Mouse (Mus musculus) ES-E14 (cell line): ENCODE results near the gene Plcl1. TPM values are rescaled to one million over a fixed set of nuclear protein-coding genes. Genes with fewer than 3 reads are reported as not detected.

ENCODE experiments used
- DNase-seq: peaks from one replicate; pipeline ENCODE4 v3.0.0-alpha.2; 2013; ENCODE audit warnings: low read depth, low spot score
- H3K27ac ChIP-seq: 2 replicates; pipeline ENCODE4 v1.5.1; 2012; ENCODE audit warnings: low read depth, mild to moderate bottlenecking, low read length, moderate library complexity, mixed read lengths; ENCODE audit not compliant: poor library complexity, insufficient read depth, severe bottlenecking
- H3K36me3 ChIP-seq: 2 replicates; pipeline ENCODE4 v1.6.1; 2012; ENCODE audit warnings: mild to moderate bottlenecking, low read length, moderate library complexity, mixed read lengths; ENCODE audit not compliant: control insufficient read depth, poor library complexity, insufficient read depth, severe bottlenecking
- H3K4me1 ChIP-seq, 2 experiments: fragments of 150-350 bp in 1 of 2; sonication (generic) in 1 of 2; 2 replicates each; pipeline ENCODE4 v1.6.1; 2012; ENCODE audit warnings: low read length in 2 of 2, mild to moderate bottlenecking in 1 of 2, mixed read lengths in 1 of 2; ENCODE audit not compliant: control insufficient read depth in 2 of 2, insufficient read depth in 2 of 2, poor library complexity in 1 of 2
- H3K4me3 ChIP-seq, 2 experiments: fragments of 150-350 bp in 1 of 2; sonication (generic) in 1 of 2; 2 replicates each; pipeline ENCODE4 v1.5.1; 2012; ENCODE audit warnings: low read length in 2 of 2, low read depth in 1 of 2, mild to moderate bottlenecking in 1 of 2, mixed read lengths in 1 of 2; ENCODE audit not compliant: insufficient read depth in 1 of 2, poor library complexity in 1 of 2, severe bottlenecking in 1 of 2
- H3K9ac ChIP-seq: 2 replicates; pipeline ENCODE4 v1.6.1; 2012; ENCODE audit warnings: low read depth, mild to moderate bottlenecking, low read length, mixed read lengths; ENCODE audit not compliant: poor library complexity, insufficient read depth, severe bottlenecking
- H3K9me3 ChIP-seq: fragments of 150-350 bp; sonication (generic); 2 replicates; pipeline ENCODE4 v1.6.1; 2012; ENCODE audit warnings: low read depth, mild to moderate bottlenecking, low read length; ENCODE audit not compliant: control insufficient read depth, insufficient read depth
- CHD2 ChIP-seq: IDR thresholded peaks from 2 replicates; pipeline ENCODE4 v1.6.1; 2014; ENCODE audit warnings: mild to moderate bottlenecking, low read depth, low read length, inconsistent platforms
- HCFC1 ChIP-seq: IDR thresholded peaks from 2 replicates; pipeline ENCODE4 v1.6.1; 2012; ENCODE audit warnings: low read length, inconsistent platforms, borderline replicate concordance; ENCODE audit not compliant: insufficient read depth
- MAFK ChIP-seq: IDR thresholded peaks from 2 replicates; pipeline ENCODE4 v1.6.1; 2014; ENCODE audit warnings: mild to moderate bottlenecking, low read depth, low read length, inconsistent platforms; ENCODE audit not compliant: insufficient read depth
- ZC3H11A ChIP-seq: IDR thresholded peaks from 2 replicates; pipeline ENCODE4 v1.6.1; 2012; ENCODE audit warnings: low read depth, mild to moderate bottlenecking, inconsistent platforms, low read length, borderline replicate concordance
- ZNF384 ChIP-seq: IDR thresholded peaks from 2 replicates; pipeline ENCODE4 v1.6.1; 2012; ENCODE audit warnings: low read depth, low read length, inconsistent platforms
- in situ Hi-C, 2 experiments: fragments of 600-800 bp; cut with MboI; formaldehyde crosslinking; loops; one replicate each; pipeline ENCODE4 v1.15.1; 2025; ENCODE audit warnings: low sequenced_read_pairs in 2 of 2, inconsistent platforms in 1 of 2; ENCODE audit not compliant: unreplicated experiment in 2 of 2
- total RNA-seq: library from RNA; depleted of rRNA; stranded (reverse); fragments of 300-350 nt; gene quantifications from 2 replicates; pipeline ENCODE4 v1.2.3, GENCODE M21; 2012; rRNA removed

Plcl1 gene
- total RNA-seq, result 0.05 and 0.49 TPM in 2 replicates

GRCm38 (mm10) chr1:55405272-55406022 is at the start of gene Plcl1:
Gene Plcl1 (plus strand): TSS chr1:55405921.
- no peaks in the 10 kb centered on the region for H3K36me3 ChIP-seq
- no peaks in the 10 kb centered on the region for H3K9me3 ChIP-seq
- no peak within 1 kb of the TSS for H3K9ac ChIP-seq
- H3K4me3 ChIP-seq, result peak within 1 kb of the TSS; percentile 55 to 65
- peak; percentile 84 for DNase-seq
- no peak for TF ChIP-seq HCFC1
- TF ChIP-seq MAFK, result no peak
- peak; percentile 61; the same call in 1 of the 2 replicates for TF ChIP-seq CHD2
- TF ChIP-seq ZC3H11A, result no peak
- TF ChIP-seq ZNF384, result no peak
- H3K4me1 ChIP-seq, result no peaks in the 10 kb centered on the region
- H3K27ac ChIP-seq, result no peak within 1 kb of the TSS
- in situ Hi-C loops, result loop anchor here (10.0 to 25.0 kb wide), 3 partner anchors 329 to 457 kb away; no protein-coding TSS in a partner anchor

- H3K4me1 ChIP-seq, result 0 out of 4 replicates have a peak, but pooled peaks cover 0 to 3% of the 10 kb centered on the region in 2 experiments
- H3K9me3 ChIP-seq, result no peaks in the 10 kb centered on the region
- H3K4me3 ChIP-seq, result peak overlapping the region; percentile 60 to 71; a peak in 3 of 4 replicates
- no peaks in the 10 kb centered on the region for H3K36me3 ChIP-seq
- 0 out of 2 replicates have a peak overlapping the region, but pooled peaks have one; percentile 23 for H3K9ac ChIP-seq
- no peak for TF ChIP-seq ZNF384
- TF ChIP-seq MAFK, result no peak
- no peak for TF ChIP-seq CHD2
- no peak for TF ChIP-seq ZC3H11A
- TF ChIP-seq HCFC1, result no peak
- DNase-seq, result no peak
- no peak overlapping the region for H3K27ac ChIP-seq
- in situ Hi-C loops, result no loop called here
These were observed 43.1 kb upstream of the Plcl1 start for GRCm38 (mm10) chr1:55362634-55363033.

DNA sequence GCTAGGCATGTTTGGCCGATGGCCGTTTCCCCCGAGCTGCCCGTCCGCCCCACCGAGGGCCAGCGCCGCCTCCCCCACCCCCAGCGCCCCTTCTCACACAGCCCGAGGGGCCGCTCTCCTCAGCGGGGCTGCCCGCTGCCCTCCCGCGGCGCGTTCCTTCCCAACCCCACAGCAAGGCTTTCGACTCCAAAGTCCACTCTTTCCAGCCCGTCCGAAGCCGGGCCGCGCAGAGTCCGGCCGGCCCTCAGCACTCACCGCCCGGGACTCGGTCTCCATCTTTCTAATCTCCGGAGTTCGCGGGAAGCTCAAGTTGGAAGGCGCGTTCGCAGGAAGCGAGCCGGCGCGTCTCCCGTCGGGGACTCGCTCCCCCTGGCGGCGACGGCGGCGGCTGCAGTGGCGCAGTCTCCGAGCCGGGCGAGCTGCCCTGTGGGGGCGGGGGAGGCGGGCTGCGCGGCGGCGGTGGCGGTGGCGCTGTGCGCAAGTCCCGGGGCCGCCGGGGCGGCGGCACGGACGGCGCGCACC is 42.6 kb upstream of the Plcl1 start, which contains the start of gene Boll:
Boll (minus strand) TSS at position 426 of the 522 bp plus-strand sequence.
- in situ Hi-C loops, result no loop called here
- TF ChIP-seq CHD2, result no peak
- no peak for TF ChIP-seq ZC3H11A
- TF ChIP-seq HCFC1, result no peak
- TF ChIP-seq MAFK, result no peak
- no peak for TF ChIP-seq ZNF384
- H3K9ac ChIP-seq, result peak within 1 kb of the TSS; percentile 36; the same call in 1 of the 2 replicates

GRCm38 (mm10) chr1:55363586-55363985 is 42.1 kb upstream of the Plcl1 start:
- TF ChIP-seq ZNF384 (no peak), MAFK (no peak), CHD2 (no peak), HCFC1 (no peak), ZC3H11A (no peak)
- DNase-seq, result no peak
- Histone ChIP-seq H3K4me3 (peak overlapping the region; percentile 71 to 75), H3K4me1 (0 out of 4 replicates have a peak, but pooled peaks cover 0 to 3% of the 10 kb centered on the region in 2 experiments), H3K36me3 (no peaks in the 10 kb centered on the region), H3K9me3 (no peaks in the 10 kb centered on the region), H3K27ac (no peak overlapping the region), H3K9ac (peak overlapping the region; percentile 36; the same call in 1 of the 2 replicates)
- in situ Hi-C loops, result no loop called here

More for the DNA sequence above, 42.6 kb upstream of the Plcl1 start, which contains the start of gene Boll:
- Histone ChIP-seq H3K4me1 (0 out of 4 replicates have a peak, but pooled peaks cover 0 to 3% of the 10 kb centered on the region in 2 experiments), H3K27ac (no peak within 1 kb of the TSS), H3K4me3 (peak within 1 kb of the TSS; percentile 71 to 75), H3K9me3 (no peaks in the 10 kb centered on the region), H3K36me3 (no peaks in the 10 kb centered on the region)
- DNase-seq, result peak; percentile 66
